ENCODE assay signal across 9 mouse cellular contexts in genomic region chr2:73659726-73660565, GRCm38 (mm10).
DNase-seq lines count a peak whose midpoint lies in the region; ATAC-seq and TF ChIP-seq lines count a peak whose summit lies in the region.
"Had no signal": no experiment of that assay in that cellular context is flagged by ENCODE, and none has a peak within 500 bp of the region (broad histone marks: within the 10 kb centered on the region; RNA-seq: fewer than 3 reads in every experiment).

No protein-coding gene starts in this region.

- in situ Hi-C loops in CH12.LX (cut with MboI; ENCODE audit: low pct_ligation_motif_present, low pct_unique_long_range_greater_than_20kb, low sequenced_read_pairs) = no loop called here

- no peaks in the 10 kb centered on the region for H3K27me3 ChIP-seq in CH12.LX (replicated peaks)
- no peaks in the 10 kb centered on the region for H3K27me3 ChIP-seq in forebrain, embryonic 16.5 days (replicated peaks; ENCODE audit: control insufficient read depth, insufficient read depth, low read length)
- no peaks in the 10 kb centered on the region for H3K27me3 ChIP-seq in hindbrain, embryonic 15.5 days

- no peaks in the 10 kb centered on the region for H3K36me3 ChIP-seq in CH12.LX (replicated peaks in 1 of 2; ENCODE audit: control insufficient read depth in 1 of 2, insufficient read depth in 1 of 2, low read length in 1 of 2)
- no peaks in the 10 kb centered on the region for H3K36me3 ChIP-seq in forebrain, embryonic 16.5 days (ENCODE audit: control insufficient read depth, insufficient read depth)
- H3K36me3 ChIP-seq in hindbrain, embryonic 15.5 days = no peaks in the 10 kb centered on the region

- peak; percentile 65 for DNase-seq in CH12.LX (ENCODE audit: extremely low read depth)
- peak; percentile 72 to 87 for DNase-seq in left cerebral cortex, adult 8-10 months (ENCODE audit: low spot score in 2 of 2)
- peak; percentile 39 for DNase-seq in right cerebral cortex, postnatal 4 days
- DNase-seq in urinary bladder, adult 2 months (ENCODE audit: low spot score) = no peak

- no peak overlapping the region for H3K27ac ChIP-seq in CH12.LX (ENCODE audit: insufficient read depth, low read depth)
- H3K27ac ChIP-seq in forebrain, embryonic 16.5 days (ENCODE audit: low read length) = no peak overlapping the region
- peak overlapping the region; percentile 73 for H3K27ac ChIP-seq in hindbrain, embryonic 15.5 days (replicated peaks)

- peak overlapping the region; percentile 17 to 48 (median 17) for H3K4me3 ChIP-seq in CH12.LX (replicated peaks in 1 of 3; ENCODE audit: low read depth in 2 of 3, low read length in 2 of 3, poor library complexity in 1 of 3)
- peak overlapping the region; percentile 17; the same call in 1 of the 2 replicates for H3K4me3 ChIP-seq in forebrain, embryonic 16.5 days (replicated peaks; ENCODE audit: low read length)
- H3K4me3 ChIP-seq in hindbrain, embryonic 15.5 days = peak overlapping the region; percentile 33
- H3K4me3 ChIP-seq: megakaryocyte, embryonic 14.5 days had no signal

- WGBS in forebrain, embryonic 16.5 days = 44% methylated on average over 18 of the region's 18 CpGs
- WGBS in hindbrain, embryonic 15.5 days = 16% methylated on average over 18 of the region's 18 CpGs

- TF ChIP-seq POLR2A in CH12.LX (IDR thresholded peaks at IDR 0.05; ENCODE audit: low read depth, low read length) = no peak

- H3K9me3 ChIP-seq in CH12.LX (replicated peaks; ENCODE audit: low read length) = no peaks in the 10 kb centered on the region
- no peaks in the 10 kb centered on the region for H3K9me3 ChIP-seq in forebrain, embryonic 16.5 days (ENCODE audit: control insufficient read depth, low read length)
- no peaks in the 10 kb centered on the region for H3K9me3 ChIP-seq in hindbrain, embryonic 15.5 days
- H3K9me3 ChIP-seq: megakaryocyte, embryonic 14.5 days had no signal

- no peaks in the 10 kb centered on the region for H3K79me2 ChIP-seq in CH12.LX (replicated peaks; ENCODE audit: control insufficient read depth, extremely low read depth, insufficient read depth, poor library complexity, severe bottlenecking)

- dilution Hi-C loops in CH12.LX (cut with MboI; ENCODE audit: extremely low pct_ligation_motif_present, extremely low pct_unique_long_range_greater_than_20kb, low sequenced_read_pairs) = no loop called here

- peaks cover 0 to 31% of the 10 kb centered on the region in 2 experiments; a peak in 2 of 4 replicates for H3K4me1 ChIP-seq in CH12.LX (ENCODE audit: control insufficient read depth in 1 of 2, insufficient read depth in 2 of 2)
- peaks cover 18% of the 10 kb centered on the region for H3K4me1 ChIP-seq in forebrain, embryonic 16.5 days (replicated peaks; ENCODE audit: control insufficient read depth, insufficient read depth, low read length)
- H3K4me1 ChIP-seq in hindbrain, embryonic 15.5 days (replicated peaks) = peaks cover 36% of the 10 kb centered on the region

- no peak for TF ChIP-seq EP300 in CH12.LX (IDR thresholded peaks at IDR 0.05; ENCODE audit: low read length)

- H3K4me2 ChIP-seq in CH12.LX (ENCODE audit: insufficient read depth, low read depth, poor library complexity, severe bottlenecking) = peak overlapping the region; percentile 48
- peak overlapping the region; percentile 30 for H3K4me2 ChIP-seq in forebrain, embryonic 16.5 days (ENCODE audit: low read length)
- H3K4me2 ChIP-seq in hindbrain, embryonic 15.5 days = peak overlapping the region; percentile 52

- peak; percentile 76 for ATAC-seq in cerebellum, adult (ENCODE audit: insufficient number of reproducible peaks, low FRiP score, low TSS enrichment)
- ATAC-seq in forebrain, embryonic 16.5 days = peak; percentile 92
- ATAC-seq in hindbrain, embryonic 15.5 days (ENCODE audit: low FRiP score, low read depth) = peak; percentile 92
- ATAC-seq in megakaryocyte-erythroid progenitor cell, adult 5-6 weeks (replicated peaks; ENCODE audit: low FRiP score, low TSS enrichment, poor library complexity, severe bottlenecking) = 0 out of 2 replicates have a peak, but pooled peaks have one; percentile 37

- TF ChIP-seq CTCF in CH12.LX (conservative IDR thresholded peaks at IDR 0.05 in 1 of 2, IDR thresholded peaks at IDR 0.05 in 1 of 2; ENCODE audit: low read depth in 2 of 2, low read length in 2 of 2) = no peak

- TF ChIP-seq RAD21 in CH12.LX (IDR thresholded peaks at IDR 0.05; ENCODE audit: low read depth, low read length) = no peak

- H3K9ac ChIP-seq in CH12.LX (ENCODE audit: insufficient read depth, low read depth) = peak overlapping the region; percentile 18; the same call in 1 of the 2 replicates
- no peak overlapping the region for H3K9ac ChIP-seq in forebrain, embryonic 16.5 days (replicated peaks; ENCODE audit: low read depth, low read length)
- H3K9ac ChIP-seq in hindbrain, embryonic 15.5 days = peak overlapping the region; percentile 5; the same call in 1 of the 2 replicates

TF ChIP-seq in CH12.LX, 34 proteins besides CTCF, POLR2A, EP300 and RAD21:
- TF ChIP-seq MAX (IDR thresholded peaks at IDR 0.05; ENCODE audit: low read length) (0 out of 2 replicates have a peak, but pooled peaks have one; percentile 31), ZNF384 (IDR thresholded peaks at IDR 0.05; ENCODE audit: low read depth, low read length) (no peak), MXI1 (IDR thresholded peaks at IDR 0.05; ENCODE audit: low read depth, low read length) (peak; percentile 43; the same call in 1 of the 2 replicates), MEF2A (IDR thresholded peaks at IDR 0.05; ENCODE audit: borderline replicate concordance, low read depth, low read length) (no peak), TBP (conservative IDR thresholded peaks at IDR 0.05; ENCODE audit: low read depth, low read length) (peak; percentile 39; the same call in 1 of the 2 replicates)

Comparison
In these comparisons a context has a peak if more than half of its experiments do, and no peak if none do; other contexts are left out.
1. ATAC-seq: peak in every context shown above with its lines; median percentile 92 in forebrain, embryonic 16.5 days; 92 in hindbrain, embryonic 15.5 days; 76 in cerebellum, adult; 37 in megakaryocyte-erythroid progenitor cell, adult 5-6 weeks.